In genomic region chr3:98422926-98423325, GRCm38 (mm10) we compare ENCODE assay signal across 14 mouse cellular contexts. TPM values are rescaled to one million over a fixed set of nuclear protein-coding genes. Genes with fewer than 3 reads are reported as not detected.
"Had no signal": no experiment of that assay in that cellular context is flagged by ENCODE, and none has a peak within 500 bp of the region (broad histone marks: within the 10 kb centered on the region; RNA-seq: fewer than 3 reads in every experiment).

No protein-coding gene starts in this region.

- ATAC-seq: intestine, postnatal 0 days had no signal

- H3K4me3 ChIP-seq: left cerebral cortex, adult 2 months; limb, embryonic 10.5 days; liver, embryonic 15.5 days; neural tube, embryonic 12.5 days had no signal

- H3K9me3 ChIP-seq: limb, embryonic 10.5 days; liver, embryonic 15.5 days; neural tube, embryonic 12.5 days had no signal

- H3K27ac ChIP-seq: left cerebral cortex, adult 2 months; limb, embryonic 10.5 days; liver, embryonic 15.5 days; neural tube, embryonic 12.5 days had no signal

- H3K36me3 ChIP-seq: liver, embryonic 15.5 days had no signal

- H3K4me2 ChIP-seq: liver, embryonic 11.5 days; liver, embryonic 15.5 days; neural tube, embryonic 12.5 days had no signal

- H3K9ac ChIP-seq: liver, embryonic 15.5 days; neural tube, embryonic 12.5 days had no signal

- DNase-seq: lung, adult 2 months; lung, postnatal 14 days; midbrain, embryonic 14.5 days; thymus, adult 18-20 months; thymus, postnatal 25 days had no signal

RNA-seq across cellular contexts. Expression of gene Gm4450, which starts 34.0 kb away (rescaled TPM):
- polyA plus RNA-seq: intestine, postnatal 0 days; limb, embryonic 10.5 days; limb, embryonic 14.5 days; liver, embryonic 11.5 days; liver, embryonic 15.5 days; lung, adult 2 months; midbrain, embryonic 14.5 days; neural tube, embryonic 12.5 days; stomach, embryonic 14.5 days; urinary bladder, adult 2 months had no signal
